Mouse (Mus musculus): Measurements from ENCODE around the gene Tbrg4. TPM values are rescaled to one million over a fixed set of nuclear protein-coding genes. Genes with fewer than 3 reads are reported as not detected.

Tbrg4 gene
- polyA plus RNA-seq, 1 experiment: 15.5 TPM

DNA sequence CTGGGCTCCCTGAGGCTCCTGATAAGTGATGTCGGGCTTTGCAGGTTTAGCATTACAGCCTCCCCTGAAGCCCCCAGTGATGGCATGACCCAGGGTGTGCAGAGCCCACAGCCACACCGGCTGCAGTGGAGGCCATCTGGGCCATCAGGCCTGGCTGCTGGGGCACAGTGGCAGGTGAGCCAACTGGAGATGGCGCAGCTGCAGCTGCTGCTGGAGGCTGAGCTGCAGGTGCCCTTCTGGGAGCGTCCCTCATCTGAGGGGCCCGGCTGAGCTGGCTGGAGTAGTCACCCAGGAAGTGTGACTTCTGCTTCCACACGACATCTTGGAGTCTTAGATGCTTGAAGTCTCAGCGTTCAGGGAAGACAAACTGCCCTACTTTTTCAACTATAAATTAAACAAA lies 24.7 kb upstream of the Tbrg4 start:
- Histone ChIP-seq H3K27ac (ENCODE audit: insufficient read depth, low read depth, low read length) (no peak overlapping the region), H3K4me1 (ENCODE audit: control insufficient read depth, insufficient read depth, low read length) (no peaks in the 10 kb centered on the region), H3K4me3 (ENCODE audit: insufficient read depth, low read length) (no peak overlapping the region)
- TF ChIP-seq CTCF (IDR thresholded peaks at IDR 0.05; ENCODE audit: low read depth, low read length): no peak
- TF ChIP-seq POLR2A (IDR thresholded peaks at IDR 0.05; ENCODE audit: borderline replicate concordance, low read depth, low read length): no peak

DNA sequence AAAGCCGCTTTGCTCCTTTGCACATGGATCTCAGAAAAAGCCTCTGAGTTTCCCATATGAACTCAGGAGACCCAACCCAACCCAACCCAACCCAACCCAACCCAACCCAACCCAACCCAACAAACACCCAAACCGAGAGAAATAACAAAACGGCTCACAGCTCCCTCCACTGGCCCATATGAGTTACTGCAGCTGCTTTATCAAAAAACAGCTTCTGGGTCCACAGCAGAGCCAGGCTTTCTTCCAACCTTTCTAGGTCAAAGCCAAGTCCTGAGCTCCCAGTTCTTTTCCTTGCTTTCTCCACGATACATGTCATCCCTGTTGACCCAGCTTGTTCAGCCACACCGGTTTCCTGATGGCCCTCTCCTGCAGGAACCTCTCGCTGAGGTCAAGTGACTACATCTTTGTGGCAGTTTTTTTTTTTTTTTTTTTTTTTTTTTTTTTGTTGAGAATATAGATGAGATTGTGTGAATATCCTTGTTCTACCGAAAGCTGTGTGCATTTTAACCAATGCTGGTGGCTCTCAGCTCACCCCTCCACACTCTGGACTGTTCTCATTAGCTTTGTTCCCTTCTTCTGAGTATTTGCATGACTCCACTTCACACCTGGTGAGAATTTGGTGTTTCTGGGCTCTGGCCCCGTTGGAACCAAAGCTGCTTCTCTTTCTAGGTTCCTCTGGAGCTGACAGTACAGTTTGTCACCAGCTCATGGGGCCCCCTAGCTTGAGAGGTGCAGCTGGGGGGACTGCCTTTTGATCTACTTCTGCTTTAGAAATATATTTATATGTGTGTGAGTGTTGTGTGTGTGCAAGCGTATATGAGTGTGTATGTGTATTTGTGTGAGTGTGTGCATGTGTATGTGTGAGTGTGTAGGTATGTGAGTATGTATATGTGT lies 22.2 kb upstream of the Tbrg4 start:
- TF ChIP-seq POLR2A (IDR thresholded peaks at IDR 0.05; ENCODE audit: borderline replicate concordance, low read depth, low read length): no peak
- TF ChIP-seq CTCF (IDR thresholded peaks at IDR 0.05; ENCODE audit: low read depth, low read length): no peak
- Histone ChIP-seq H3K4me1 (ENCODE audit: control insufficient read depth, insufficient read depth, low read length) (no peaks in the 10 kb centered on the region), H3K27ac (ENCODE audit: insufficient read depth, low read depth, low read length) (no peak overlapping the region), H3K4me3 (ENCODE audit: insufficient read depth, low read length) (no peak overlapping the region)

DNA sequence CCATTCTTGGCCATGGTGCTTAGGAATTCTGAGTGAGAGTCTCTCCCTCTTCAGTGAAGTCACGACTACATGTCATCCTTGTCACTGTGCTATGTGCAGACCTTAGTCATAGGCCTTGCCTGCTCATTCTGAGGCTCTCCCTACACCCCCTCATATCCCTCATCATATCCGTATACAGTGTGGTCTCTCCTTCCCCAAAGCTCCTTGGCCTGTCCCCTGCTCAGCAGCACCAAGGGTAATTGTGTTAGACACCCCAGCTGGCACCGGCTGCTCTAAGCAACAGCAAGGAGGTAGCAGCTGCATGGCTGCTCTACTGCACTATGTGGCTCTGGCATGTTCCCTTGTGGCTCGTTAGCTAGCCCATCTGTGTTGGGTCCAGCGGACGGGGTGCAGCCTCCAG lies 18.7 kb upstream of the Tbrg4 start:
- TF ChIP-seq POLR2A (IDR thresholded peaks at IDR 0.05; ENCODE audit: borderline replicate concordance, low read depth, low read length): no peak
- TF ChIP-seq CTCF (IDR thresholded peaks at IDR 0.05; ENCODE audit: low read depth, low read length): no peak
- Histone ChIP-seq H3K4me1 (ENCODE audit: control insufficient read depth, insufficient read depth, low read length) (no peaks in the 10 kb centered on the region), H3K4me3 (ENCODE audit: insufficient read depth, low read length) (no peak overlapping the region), H3K27ac (ENCODE audit: insufficient read depth, low read depth, low read length) (no peak overlapping the region)

- Histone ChIP-seq H3K27ac (ENCODE audit: insufficient read depth, low read depth, low read length) (no peak overlapping the region), H3K4me3 (ENCODE audit: insufficient read depth, low read length) (no peak overlapping the region), H3K4me1 (ENCODE audit: control insufficient read depth, insufficient read depth, low read length) (no peaks in the 10 kb centered on the region)
- no peak for TF ChIP-seq POLR2A (IDR thresholded peaks at IDR 0.05; ENCODE audit: borderline replicate concordance, low read depth, low read length)
- TF ChIP-seq CTCF (IDR thresholded peaks at IDR 0.05; ENCODE audit: low read depth, low read length): no peak
Measured at GRCm38 (mm10) chr11:6639072-6639471, 13.2 kb upstream of the Tbrg4 start.

- Histone ChIP-seq H3K4me1 (ENCODE audit: control insufficient read depth, insufficient read depth, low read length) (no peaks in the 10 kb centered on the region), H3K27ac (ENCODE audit: insufficient read depth, low read depth, low read length) (no peak within 1 kb of the TSS), H3K4me3 (ENCODE audit: insufficient read depth, low read length) (no peak within 1 kb of the TSS)
- TF ChIP-seq CTCF (IDR thresholded peaks at IDR 0.05; ENCODE audit: low read depth, low read length) (no peak), POLR2A (IDR thresholded peaks at IDR 0.05; ENCODE audit: borderline replicate concordance, low read depth, low read length) (no peak)
Measured at GRCm38 (mm10) chr11:6638537-6638936, 12.7 kb upstream of the Tbrg4 start, which contains the start of gene Wap. TSS of gene Wap (minus strand) at chr11:6638637.

DNA sequence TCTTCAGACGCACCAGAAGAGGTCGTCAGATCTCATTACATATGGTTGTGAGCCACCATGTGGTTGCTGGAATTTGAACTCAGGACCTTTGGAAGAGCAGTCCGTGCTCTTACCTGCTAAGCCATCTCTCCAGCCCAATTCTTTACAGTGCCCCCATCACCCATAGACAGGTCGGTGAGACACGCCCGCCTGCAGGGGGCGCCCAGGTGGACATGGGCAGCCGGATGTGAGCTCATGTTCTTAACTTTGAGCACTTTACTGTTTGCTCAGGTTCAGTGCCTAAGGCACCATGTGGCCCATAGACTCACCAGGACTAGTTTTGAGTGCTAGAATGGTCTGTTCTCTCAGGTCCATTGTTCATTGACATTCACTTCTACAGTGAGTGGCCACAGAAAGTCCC lies 10.3 kb upstream of the Tbrg4 start:
- no peak for TF ChIP-seq CTCF (IDR thresholded peaks at IDR 0.05; ENCODE audit: low read depth, low read length)
- TF ChIP-seq POLR2A (IDR thresholded peaks at IDR 0.05; ENCODE audit: borderline replicate concordance, low read depth, low read length): no peak
- no peak overlapping the region for H3K4me3 ChIP-seq (ENCODE audit: insufficient read depth, low read length)
- H3K4me1 ChIP-seq (ENCODE audit: control insufficient read depth, insufficient read depth, low read length): no peaks in the 10 kb centered on the region
- no peak overlapping the region for H3K27ac ChIP-seq (ENCODE audit: insufficient read depth, low read depth, low read length)

DNA sequence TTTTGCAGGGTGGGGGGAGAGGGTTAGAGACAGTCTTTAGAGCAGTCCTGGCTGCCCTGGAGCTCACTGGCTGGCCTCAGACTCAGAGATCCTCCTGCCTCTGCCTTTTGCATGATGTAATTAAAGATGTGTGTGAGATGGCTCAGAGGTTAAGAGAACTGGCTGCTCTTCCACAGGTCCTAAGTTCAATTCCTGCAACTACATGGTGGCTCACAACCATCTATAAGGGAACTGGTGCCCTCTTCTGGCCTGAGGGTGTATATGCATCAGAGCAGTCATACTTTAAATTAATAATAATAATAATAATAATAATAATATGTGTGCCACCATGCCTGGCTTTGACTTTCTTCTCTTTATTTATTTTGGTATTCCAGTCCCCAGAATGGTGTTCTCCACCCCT lies 3.8 kb upstream of the Tbrg4 start:
- Histone ChIP-seq H3K4me3 (ENCODE audit: insufficient read depth, low read length) (no peak overlapping the region), H3K4me1 (ENCODE audit: control insufficient read depth, insufficient read depth, low read length) (peaks cover 16% of the 10 kb centered on the region), H3K27ac (ENCODE audit: insufficient read depth, low read depth, low read length) (no peak overlapping the region)
- TF ChIP-seq POLR2A (IDR thresholded peaks at IDR 0.05; ENCODE audit: borderline replicate concordance, low read depth, low read length): no peak

GRCm38 (mm10) chr11:6628568-6628967 lies 2.7 kb upstream of the Tbrg4 start:
- peak; percentile 13; the same call in 1 of the 2 replicates for TF ChIP-seq CTCF (IDR thresholded peaks at IDR 0.05; ENCODE audit: low read depth, low read length)
- TF ChIP-seq POLR2A (IDR thresholded peaks at IDR 0.05; ENCODE audit: borderline replicate concordance, low read depth, low read length): no peak
- Histone ChIP-seq H3K27ac (ENCODE audit: insufficient read depth, low read depth, low read length) (peak overlapping the region; percentile 69; the same call in 1 of the 2 replicates), H3K4me1 (ENCODE audit: control insufficient read depth, insufficient read depth, low read length) (peaks cover 16% of the 10 kb centered on the region), H3K4me3 (ENCODE audit: insufficient read depth, low read length) (no peak overlapping the region)

DNA sequence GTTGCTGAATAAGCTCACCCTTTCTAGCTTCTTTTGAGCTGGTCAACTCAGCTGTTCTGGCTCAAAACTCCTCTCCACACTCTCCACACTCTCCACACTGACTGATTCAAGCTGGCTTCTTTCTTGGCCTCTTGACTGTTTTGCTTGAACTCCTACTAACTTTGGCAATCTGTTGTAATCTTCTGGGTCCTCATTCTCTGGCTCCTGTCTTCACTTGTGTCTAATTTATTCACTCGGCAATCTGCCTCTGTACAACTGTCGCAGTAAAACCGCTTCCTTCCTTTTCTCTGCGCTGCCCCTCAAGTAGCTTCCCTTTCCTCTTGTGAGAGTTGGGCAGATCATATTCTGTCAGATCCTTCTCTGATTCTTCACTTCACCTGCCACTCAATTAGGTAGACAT lies 1.9 kb upstream of the Tbrg4 start:
- TF ChIP-seq POLR2A (IDR thresholded peaks at IDR 0.05; ENCODE audit: borderline replicate concordance, low read depth, low read length): no peak
- no peak for TF ChIP-seq CTCF (IDR thresholded peaks at IDR 0.05; ENCODE audit: low read depth, low read length)
- Histone ChIP-seq H3K27ac (ENCODE audit: insufficient read depth, low read depth, low read length) (peak overlapping the region; percentile 93), H3K4me1 (ENCODE audit: control insufficient read depth, insufficient read depth, low read length) (peaks cover 22% of the 10 kb centered on the region), H3K4me3 (ENCODE audit: insufficient read depth, low read length) (no peak overlapping the region)

DNA sequence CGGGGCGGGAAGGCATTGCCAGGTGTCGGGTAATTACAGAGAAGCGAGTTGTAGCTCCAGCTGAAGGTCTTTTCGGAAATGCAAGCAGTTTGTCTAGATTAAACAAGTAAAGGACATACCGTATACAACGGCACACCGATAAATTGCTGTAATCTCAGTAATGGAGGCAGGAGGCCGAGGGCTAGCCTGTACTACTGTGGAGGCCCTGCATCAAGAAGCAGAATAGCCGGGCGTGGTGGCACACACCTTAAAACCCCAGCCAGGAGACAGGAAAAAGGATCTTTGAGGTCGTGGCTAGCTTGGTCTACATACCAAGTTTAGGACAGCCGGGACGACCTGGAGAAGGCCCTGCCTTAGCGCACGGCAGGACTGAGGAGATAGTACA lies 513 bp upstream of the Tbrg4 start:
- H3K4me1 ChIP-seq (ENCODE audit: control insufficient read depth, insufficient read depth, low read length): peaks cover 22% of the 10 kb centered on the region
- peak overlapping the region; percentile 87 for H3K27ac ChIP-seq (ENCODE audit: insufficient read depth, low read depth, low read length)
- TF ChIP-seq CTCF (IDR thresholded peaks at IDR 0.05; ENCODE audit: low read depth, low read length): no peak
- no peak for TF ChIP-seq POLR2A (IDR thresholded peaks at IDR 0.05; ENCODE audit: borderline replicate concordance, low read depth, low read length)
- H3K4me3 ChIP-seq (ENCODE audit: insufficient read depth, low read length): peak overlapping the region; percentile 90
